Mouse (Mus musculus): ENCODE data around the gene Mtfp1.

DNA sequence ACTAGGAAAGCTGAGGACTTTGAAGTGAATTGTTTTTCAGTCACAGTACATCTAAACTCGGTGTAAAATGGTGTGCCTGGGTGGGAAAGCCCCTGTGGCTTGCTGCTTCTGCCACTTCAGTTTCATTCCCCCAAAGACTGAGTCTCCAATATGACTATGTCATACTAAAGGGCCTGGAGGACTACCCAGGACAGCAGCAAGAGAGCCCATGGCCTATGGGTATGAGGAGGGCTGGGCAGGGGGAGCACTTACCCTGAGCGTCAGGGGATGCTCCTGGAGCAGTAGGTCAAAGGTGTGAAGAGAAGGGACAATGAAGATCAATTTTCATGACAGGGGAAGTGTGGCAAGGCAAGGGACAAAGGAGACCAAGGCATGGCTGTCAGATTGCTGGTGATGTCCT, 43.7 kb upstream of the Mtfp1 start:
- TF ChIP-seq CTCF (IDR thresholded peaks at IDR 0.05; ENCODE audit: low read depth, low read length) (no peak), GATA1 (IDR thresholded peaks at IDR 0.05; ENCODE audit: borderline replicate concordance, low read length) (no peak), TAL1 (conservative IDR thresholded peaks at IDR 0.05; ENCODE audit: low read depth, low read length) (no peak), POLR2AphosphoS5 (IDR thresholded peaks at IDR 0.05; ENCODE audit: insufficient replicate concordance, low read depth, low read length) (no peak)

Data from G1E (cell line).